Mouse (Mus musculus) induced T-regulatory cell, adult 2 months (primary cell): ENCODE data around the gene Poll.
A peak's percentile ranks its signal among the peaks of the same experiment; 100 is the strongest.

ENCODE experiments used
- DNase-seq: peaks from one replicate; pipeline ENCODE4 v3.0.0-alpha.2; 2012; ENCODE audit warnings: low read depth

Gene Poll

DNA sequence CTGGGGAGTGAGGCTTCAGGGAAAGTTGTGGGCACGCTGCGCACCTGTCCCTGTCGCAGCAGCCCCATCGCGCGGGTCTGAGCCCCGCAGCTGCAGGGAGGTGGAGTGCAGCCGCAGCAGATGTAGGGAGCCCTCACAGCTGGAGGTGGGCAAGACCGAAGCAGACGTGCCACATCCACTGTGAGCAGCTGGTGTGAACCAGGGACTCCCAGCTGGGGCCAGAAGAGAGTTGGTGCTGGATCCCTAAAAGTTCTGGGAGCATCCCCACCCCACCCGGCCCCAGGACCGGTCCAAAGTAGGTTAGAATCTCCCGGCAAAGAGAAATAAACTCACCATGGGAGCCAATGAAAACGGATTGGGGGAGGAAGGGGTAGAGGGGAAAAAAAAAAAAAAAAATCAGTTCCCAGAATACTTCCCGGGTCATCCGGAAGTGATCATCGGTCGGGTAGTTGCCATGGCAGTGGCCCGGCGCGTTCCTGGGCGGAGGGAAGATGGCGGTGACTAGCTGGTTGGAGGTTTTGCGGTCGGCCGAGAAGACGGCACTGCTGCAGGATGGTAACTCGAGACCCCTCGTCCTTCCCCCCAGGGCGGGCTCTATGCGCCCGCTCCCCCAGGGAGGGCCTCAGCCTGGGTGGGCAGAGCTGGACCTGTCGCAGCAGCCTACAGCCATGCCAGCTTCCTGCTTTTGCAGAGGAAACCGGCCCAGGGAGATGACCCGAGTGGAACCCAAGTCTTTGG lies at the start of gene Poll, which contains the start of gene Gm17018:
Poll (minus strand) TSS at position 379 of the 738 bp plus-strand sequence.
Gm17018 (plus strand) TSS at position 463 of the 738 bp plus-strand sequence.
- peak; percentile 90 for DNase-seq

DNA sequence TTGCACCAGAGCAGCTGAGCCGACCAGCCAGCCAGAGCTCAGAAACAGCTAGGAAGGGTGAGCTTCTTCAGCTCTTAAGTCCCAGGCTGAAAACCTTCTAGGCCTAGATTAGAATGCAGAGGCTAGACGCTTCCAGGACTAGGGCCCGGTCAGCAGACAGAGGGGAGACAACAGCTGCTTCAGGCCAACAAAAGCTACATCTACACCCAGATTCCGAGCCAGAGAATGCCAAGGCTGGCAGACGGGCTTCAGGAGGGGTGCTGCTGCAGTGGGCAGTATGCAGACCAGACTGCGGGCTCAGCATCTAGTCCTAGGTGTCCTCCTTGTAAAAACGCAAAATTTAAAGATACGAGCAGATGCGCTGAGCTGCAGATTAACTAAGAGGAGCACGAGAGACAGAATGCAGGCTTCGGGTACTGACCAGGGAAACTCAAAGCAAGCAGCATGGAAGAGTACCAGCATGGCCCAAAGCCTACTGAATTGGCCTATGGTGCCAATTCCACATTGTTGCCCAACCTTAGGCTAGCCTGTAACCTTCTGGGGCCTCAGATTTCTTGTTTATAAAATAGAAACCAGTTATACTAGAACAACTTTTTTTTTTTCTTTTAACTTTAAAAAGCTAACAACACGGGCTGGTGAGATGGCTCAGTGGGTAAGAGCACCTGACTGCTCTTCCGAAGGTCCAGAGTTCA lies 48.5 kb upstream of the Poll start:
- DNase-seq, result no peak

DNA sequence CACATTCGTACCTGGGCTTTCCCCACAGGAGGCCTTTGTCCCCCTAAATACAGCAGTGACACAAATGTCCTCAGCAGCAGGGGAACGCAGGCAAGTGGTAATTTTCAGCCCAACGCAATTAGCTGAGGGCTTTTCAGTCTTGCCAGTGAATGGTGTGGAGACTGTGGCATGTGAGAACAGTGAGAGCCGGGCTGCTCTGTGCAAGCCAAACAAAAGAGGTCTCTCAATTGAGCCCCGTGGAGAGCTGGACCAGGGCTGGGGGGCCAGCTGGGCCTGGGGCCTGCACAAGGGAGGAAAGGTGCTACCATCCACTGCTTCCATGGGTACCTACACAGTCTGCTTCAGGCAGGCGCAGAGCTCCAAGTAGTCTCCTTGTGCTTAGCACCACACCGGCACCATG lies 47.1 kb upstream of the Poll start:
- DNase-seq, result no peak

DNA sequence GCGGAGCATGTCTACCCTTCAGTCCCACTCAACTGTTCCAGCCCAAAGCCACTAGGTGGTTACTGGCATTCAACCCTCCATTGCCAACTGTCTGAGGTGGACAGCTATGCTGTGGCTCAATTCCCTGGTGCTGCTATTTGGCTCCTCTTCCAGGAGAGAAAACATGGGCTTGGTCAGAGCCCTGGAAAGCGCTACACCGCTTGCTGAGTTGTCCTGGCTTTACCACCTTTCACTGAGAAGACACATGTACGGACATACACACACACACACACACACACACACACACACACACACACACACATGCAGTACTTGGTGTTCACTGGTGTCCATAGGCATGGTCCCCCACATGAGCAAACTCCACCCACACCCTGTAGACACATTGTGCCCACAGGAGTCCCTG lies 46.4 kb upstream of the Poll start:
- no peak for DNase-seq

DNA sequence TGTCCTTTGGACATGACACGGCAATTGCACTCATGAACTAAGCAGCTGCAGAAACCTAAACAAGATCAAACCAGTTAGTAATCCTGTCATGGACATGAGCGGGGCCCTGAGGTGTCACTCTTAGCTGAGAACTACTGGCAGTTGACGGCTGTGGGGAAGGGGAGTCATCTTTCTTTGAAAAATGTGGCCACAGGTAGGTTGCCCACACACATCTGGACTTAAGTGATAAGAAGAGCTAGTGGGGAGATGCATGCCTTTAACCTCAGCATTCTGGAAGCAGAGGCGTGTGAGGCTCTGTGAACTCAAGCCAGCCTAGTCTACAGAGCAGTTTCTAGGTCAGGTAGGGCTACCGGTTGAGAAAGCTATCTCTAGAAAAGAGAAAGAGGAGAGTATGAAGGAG lies 42.3 kb upstream of the Poll start:
- no peak for DNase-seq

DNA sequence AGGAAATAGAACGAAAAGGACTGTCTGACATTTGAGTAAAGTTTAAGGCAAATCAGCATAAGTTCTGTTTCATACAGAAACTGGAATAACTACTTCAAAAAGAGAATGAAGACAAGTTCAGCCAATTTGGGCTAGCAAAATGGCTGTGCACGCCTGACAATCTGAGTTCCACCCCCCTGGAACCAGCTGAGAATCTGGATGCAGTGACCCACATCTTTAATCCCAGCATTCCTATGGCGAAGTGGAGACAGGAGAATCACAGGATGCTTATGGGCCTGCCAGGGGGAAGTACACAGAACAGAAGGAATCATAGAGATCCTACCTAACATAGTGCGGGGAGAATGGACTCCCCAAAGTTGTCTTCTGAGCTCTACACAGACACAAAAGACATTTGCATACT lies 36.8 kb upstream of the Poll start:
- DNase-seq, result no peak

DNA sequence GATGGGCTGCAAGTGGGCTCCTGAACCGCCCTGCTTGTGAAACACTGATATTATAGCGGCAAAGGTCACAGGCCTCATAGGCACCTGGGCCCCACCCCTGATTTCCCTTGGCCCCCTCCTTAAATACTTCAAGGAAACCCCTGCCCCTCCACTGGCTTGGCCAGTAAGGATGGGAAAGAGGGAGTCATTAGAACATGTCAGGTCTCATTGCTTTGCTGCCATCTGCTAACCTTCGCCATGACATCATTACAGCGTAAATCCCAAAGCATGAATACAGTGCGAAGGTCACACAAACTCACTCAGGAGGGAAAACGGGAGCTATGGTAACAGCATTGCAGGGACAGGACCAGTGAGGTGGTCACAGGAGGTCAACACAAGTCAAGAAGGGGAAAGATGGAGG lies 36.1 kb upstream of the Poll start:
- DNase-seq, result no peak

DNA sequence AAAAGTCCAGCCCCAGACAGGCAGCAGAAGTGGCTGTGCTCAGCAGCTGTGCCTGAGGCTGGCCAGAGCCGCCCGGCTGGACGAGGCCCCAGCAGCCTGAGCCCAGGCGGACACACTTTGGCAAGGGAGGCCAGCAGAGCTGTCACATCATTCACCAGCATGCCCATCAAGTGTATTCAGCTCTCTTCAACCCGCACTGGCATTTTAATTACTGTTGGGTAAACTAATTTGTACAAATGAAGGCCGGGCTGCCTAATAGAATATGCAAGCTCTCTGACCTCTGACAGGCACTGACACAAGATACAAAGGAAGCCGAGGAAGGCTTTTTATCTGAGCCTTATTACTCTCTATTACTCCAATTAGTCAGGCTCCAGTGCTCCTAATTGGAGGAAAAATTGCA lies 35.7 kb upstream of the Poll start:
- no peak for DNase-seq

DNA sequence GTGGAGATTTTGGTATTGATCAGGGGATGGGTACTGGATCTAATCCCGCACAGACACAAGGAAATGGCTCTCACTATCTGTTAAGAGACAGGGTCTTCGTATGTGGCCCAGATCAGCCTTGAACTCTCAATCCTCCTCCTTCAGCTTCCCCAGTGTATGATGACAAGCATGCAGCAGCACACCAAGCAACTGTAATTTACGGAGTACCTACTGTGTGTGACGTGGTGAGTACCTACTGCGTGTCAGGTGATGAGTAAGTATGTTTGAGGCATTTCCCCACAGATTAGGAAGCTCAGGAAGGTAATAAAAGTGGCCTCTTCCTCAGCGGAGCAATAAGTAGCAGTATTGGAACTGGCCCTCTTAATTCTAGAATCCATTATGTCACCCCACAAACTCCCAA lies 35.1 kb upstream of the Poll start:
- DNase-seq, result no peak

DNA sequence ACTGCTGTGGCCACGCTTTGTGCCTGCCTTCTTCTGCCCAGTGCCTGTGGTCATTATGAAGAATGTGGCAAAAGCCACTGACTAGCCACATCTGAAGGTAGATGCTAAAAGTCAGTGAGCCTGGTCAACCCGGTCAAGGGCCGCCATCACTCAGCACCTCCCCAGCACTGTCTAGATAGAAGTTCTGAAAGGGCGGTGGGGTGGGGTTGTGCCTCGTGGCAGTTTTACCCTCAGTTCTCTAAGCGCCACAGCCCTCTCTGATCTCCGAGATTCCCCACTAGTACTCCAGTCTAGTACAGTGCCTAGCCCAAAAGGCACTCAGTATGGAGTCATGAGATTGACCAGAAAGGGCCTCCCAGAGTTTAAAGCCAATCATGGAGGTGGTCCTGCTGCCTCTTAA lies 33.7 kb upstream of the Poll start:
- DNase-seq, result no peak

DNA sequence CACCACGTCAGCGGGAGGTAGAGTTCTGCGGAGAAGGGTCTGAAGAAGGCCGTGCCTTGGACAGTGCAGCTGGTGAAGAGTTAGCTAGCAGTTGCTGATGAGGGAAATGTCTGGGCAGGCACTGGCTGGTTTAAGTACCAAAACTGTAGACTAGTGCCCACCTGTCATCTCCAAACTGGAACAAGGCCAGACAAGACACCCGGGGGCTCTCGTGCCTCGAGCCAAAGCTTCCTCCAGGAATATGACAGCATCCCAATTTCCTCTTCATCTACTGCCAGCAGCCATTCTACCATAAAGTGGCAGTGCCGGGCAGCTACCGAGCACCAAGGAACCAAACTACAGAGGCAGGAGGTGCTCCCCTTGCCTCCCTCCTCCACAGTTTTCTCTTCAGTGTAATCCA lies 32.6 kb upstream of the Poll start:
- DNase-seq, result no peak

DNA sequence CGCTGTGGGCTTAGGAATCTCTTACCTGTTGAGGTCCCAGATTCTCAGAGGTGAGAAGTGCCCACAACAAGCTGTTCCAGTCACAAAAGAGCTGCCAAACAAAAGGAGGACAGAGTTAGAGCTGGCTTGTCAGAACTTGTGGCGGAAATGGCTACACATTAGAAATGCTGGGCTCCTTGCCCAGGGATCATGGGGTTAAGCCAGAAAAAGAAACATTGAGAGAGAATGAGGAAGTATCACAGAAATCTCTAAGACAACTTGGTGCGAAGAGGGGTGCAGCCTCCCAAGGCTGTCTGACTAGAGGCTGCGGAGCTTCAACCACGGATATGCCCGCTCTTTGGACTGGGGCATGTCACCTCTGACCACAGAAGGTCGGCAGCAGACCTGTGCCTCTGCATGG lies 31.4 kb upstream of the Poll start:
- no peak for DNase-seq

DNA sequence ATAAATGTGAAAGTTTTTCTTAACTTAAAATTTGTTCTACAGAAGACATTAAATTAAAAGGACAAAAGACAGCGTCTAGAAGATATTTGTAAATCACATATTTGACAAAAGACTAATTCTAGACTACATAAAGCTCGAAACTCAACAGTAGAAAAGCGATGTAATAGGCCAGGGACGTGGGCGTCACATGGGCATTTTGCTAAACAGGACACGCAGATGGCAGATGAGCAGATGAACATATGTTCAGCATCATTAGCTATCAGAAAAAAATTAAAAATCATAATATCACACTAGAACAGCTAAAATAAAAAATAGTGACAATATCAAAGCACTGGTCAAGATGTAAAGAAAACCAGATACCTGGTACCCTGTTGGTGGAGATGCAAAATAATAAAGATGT lies 29.4 kb upstream of the Poll start:
- no peak for DNase-seq

DNA sequence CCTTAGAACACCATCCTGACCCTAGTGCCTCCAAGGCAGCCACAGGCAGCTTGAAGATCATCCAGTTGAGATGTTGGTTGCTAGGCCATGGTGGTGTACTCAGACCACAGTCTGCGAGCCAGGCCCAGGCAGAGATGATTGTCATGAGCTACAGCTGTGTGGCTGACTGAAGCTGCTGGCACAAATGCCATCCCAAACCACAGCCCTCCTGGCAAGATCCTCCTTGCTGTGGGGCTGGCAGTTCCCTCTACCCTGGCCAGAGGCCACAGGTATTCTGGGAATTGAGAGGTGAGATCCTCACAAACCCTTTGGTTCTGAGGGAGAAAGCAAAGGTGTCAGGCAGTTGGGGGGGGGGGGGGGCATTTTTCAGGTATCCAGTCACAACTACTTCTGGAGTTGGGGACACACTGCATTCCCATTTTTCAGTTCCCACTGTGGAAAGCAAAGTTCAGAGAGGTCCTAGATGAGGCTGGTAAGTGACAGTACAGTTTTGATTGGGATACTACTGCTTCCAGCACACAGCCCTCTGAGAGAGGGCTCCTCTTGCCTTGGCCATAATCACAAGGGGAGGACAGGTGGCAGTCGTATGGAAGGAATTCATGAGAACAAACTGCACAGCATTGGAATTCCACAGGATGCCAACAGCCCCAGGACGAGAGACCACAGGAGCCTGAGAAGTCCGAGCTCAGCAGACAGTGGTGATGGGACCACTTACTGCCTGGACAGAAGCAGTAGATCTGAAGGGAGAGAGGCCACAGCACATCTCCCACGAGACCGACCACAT lies 27.4 kb upstream of the Poll start:
- no peak for DNase-seq

DNA sequence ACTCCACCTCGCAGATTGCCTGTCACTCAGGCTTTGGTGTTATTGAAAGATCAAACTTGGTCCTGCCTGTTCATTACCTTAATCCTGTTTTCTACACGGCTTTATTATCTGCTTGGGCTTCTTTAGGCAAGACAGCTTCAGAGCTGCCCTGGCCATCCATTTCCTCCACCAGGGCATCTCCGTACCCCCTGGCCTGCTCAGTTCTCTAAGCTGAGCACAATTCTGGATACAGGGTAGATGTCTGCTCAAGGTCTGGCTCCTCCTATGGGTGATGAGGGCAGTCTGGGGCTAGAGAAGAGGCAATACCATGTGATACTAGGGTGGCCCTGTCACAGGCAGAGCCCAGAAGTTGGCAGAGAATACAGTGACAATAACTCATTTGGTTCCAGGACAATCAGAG lies 26.5 kb upstream of the Poll start:
- DNase-seq, result no peak

DNA sequence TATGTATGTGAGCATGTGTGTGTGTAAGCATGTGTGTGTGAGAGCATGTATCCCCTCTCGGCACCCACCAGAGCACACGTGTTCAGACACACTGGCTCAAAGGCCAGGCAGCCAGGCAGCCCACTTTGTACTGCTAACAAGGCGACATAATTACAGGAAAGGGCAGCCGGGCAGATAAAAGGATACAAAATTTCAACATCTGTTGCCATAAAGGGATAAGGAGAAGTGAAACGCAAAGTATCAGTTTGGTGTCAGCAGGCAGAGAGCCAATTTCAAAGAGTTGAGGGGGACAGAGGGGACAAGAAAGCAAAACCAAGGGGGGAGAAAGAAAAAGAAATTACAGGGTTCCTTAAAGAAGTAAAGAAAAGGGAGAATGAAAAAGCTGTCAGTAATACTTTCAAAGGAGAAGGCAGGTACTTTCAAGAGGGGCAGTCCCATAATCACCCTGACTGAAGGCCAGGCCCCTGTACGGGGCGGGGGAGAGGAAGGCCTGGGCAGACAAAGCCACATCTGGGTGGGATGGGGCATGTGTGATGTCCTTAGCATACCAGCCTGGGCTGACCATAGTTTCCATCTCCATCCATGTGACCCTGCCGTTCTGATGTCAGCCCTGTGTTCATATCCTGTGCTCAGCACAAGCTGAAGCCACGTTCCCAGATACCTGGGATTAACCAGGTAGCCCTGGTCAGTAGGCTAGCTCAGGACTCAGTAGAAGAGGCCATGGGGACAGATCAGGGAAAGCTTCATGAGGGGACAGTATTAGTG lies 24.7 kb upstream of the Poll start:
- no peak for DNase-seq

DNA sequence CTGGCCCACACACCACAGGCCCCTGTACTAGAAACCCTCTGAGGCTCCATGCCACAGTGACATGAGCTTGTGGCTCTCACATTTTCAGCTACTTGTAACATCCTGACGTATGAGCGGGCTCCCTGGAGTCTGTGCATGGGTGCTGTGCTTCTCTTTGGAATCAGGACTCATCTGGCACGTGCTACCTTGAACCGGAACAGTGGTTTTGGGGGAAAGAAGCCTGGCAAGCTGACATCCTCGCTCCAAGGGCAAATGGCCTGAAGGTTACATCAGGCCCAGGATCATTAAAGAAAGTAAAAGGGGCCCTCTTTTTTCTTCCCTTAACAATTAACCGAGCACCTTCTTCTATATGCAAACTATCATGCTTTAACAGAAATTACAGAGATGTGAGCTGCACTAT lies 22.8 kb upstream of the Poll start:
- no peak for DNase-seq

DNA sequence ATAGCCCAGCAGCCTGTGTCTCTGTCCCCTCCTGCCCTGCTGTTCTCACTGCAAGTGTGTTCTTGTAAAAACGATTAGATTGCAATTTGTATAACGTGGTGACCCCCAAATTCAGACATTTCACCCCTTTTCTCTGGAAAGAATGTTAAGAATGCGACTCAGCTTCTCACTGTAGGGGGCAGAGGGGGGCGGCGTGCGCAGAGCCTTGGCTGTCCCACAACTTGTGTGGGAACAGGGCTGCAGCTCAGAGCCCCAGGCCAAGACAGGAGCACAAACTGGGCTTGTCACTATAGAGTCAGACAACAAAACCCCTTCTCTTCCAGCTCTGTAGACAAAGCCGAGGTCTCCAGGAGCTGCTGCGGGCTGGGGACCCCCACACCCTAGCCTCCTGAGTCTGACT lies 21.8 kb upstream of the Poll start:
- no peak for DNase-seq

DNA sequence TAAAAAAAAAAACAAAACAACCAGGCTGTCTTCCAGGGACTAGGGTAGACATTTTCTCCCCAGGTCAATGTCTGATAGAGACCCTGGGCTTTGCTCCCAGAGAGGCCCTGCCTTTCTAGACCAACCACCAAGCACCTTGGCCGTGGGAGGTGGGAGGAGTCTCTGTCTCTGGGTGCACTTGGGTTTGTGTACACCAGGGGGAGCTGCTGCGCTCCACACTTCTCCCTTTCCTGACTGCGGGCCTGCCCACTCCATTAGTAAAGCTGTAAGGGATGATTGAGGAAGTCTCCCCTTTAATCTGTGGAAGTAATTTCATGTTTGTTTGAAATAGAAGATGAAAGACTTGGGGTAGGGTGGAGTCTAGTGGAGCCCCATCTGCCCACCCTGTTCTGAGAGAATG lies 20.9 kb upstream of the Poll start:
- DNase-seq, result peak; percentile 76

DNA sequence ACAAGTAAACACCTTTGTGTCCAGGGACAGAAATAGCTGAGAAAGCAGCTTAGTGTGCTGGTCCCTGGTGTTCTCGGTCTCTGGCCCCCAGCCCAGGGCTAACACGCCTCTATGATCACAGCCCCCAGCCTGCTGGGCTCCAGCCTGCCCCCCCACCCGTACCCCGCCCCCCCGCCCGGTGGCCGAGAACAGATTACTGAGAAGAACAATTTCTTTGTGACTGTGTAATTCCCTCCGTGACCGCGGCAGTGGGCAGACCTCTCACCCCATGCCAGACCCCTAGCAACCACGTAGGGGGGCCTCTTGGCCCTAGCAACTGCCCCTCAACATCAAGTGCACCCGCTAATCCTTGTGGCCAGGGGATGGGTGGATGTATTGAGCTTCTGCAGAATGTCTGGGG lies 19.9 kb upstream of the Poll start:
- no peak for DNase-seq

DNA sequence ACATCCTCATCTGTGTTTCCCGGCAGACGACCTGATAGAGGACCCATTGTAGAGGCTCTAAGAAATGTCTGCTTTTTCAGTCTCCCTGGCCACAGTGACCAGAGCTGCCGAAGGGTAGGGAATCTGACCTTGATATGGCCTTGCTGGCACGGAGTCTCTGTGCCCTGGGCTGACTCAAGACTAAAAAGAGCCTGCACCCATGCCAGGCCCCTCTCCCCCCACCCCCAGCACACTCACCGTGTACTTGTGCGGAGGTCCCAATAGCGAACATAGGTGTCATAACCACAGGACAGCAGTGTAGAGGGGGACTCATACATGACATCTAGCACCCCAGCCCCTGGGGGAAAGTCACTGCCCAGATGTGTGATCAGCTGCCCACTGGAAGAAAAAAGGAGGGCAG lies 19.1 kb upstream of the Poll start:
- no peak for DNase-seq

DNA sequence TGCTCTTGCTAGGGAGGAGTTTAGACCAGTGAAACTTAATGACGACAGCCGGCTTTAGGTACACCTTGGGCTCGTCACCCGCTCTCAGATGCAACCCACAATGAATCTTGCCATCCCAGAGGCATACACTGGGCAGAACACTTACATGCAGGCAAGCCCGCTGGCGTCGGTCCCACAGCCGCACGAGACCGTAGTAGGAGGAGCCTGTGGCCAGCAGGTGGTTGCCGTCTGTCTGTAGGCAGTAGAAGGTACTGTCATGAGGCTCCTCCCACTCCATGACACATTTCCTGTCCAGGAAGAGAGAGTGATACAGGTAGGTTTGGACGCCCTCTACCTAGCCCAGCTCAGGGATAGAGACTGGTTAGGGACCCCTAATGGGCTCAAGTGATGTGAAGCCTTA lies 18.6 kb upstream of the Poll start:
- peak; percentile 79 for DNase-seq
